Mouse (Mus musculus): ENCODE results near the gene Slc17a4. TPM values are rescaled to one million over a fixed set of nuclear protein-coding genes. Genes with fewer than 3 reads are reported as not detected.

Slc17a4 gene
- polyA plus RNA-seq, 1 experiment from 2014 or later: 0.13 TPM

- Histone ChIP-seq H3K4me1 (replicated peaks) (no peaks in the 10 kb centered on the region), H3K27ac (replicated peaks) (no peak overlapping the region), H3K4me2 (no peak overlapping the region), H3K9me3 (no peaks in the 10 kb centered on the region), H3K9ac (no peak overlapping the region), H3K4me3 (no peak overlapping the region), H3K36me3 (no peaks in the 10 kb centered on the region), H3K27me3 (no peaks in the 10 kb centered on the region)
- no peak for ATAC-seq (ENCODE audit: low read depth)
- 72% methylated on average over 3 of the region's 3 CpGs for WGBS
Measured at GRCm38 (mm10) chr13:23928637-23929036, 13.8 kb upstream of the Slc17a4 start.

GRCm38 (mm10) chr13:23925792-23926191, 11.0 kb upstream of the Slc17a4 start:
- Histone ChIP-seq H3K9ac (no peak overlapping the region), H3K36me3 (no peaks in the 10 kb centered on the region), H3K27ac (replicated peaks) (no peak overlapping the region), H3K9me3 (no peaks in the 10 kb centered on the region), H3K4me1 (replicated peaks) (no peaks in the 10 kb centered on the region), H3K27me3 (no peaks in the 10 kb centered on the region), H3K4me2 (no peak overlapping the region), H3K4me3 (no peak overlapping the region)
- no peak for ATAC-seq (ENCODE audit: low read depth)
- 55% methylated on average over 2 of the region's 2 CpGs for WGBS

GRCm38 (mm10) chr13:23917674-23918073, 2.9 kb upstream of the Slc17a4 start:
- no peak overlapping the region for H3K27ac ChIP-seq (replicated peaks)
- no peak overlapping the region for H3K4me2 ChIP-seq
- H3K4me3 ChIP-seq: no peak overlapping the region
- no peak overlapping the region for H3K9ac ChIP-seq
- ATAC-seq (ENCODE audit: low read depth): no peak
- no peaks in the 10 kb centered on the region for H3K9me3 ChIP-seq
- no peaks in the 10 kb centered on the region for H3K36me3 ChIP-seq
- WGBS: 77% methylated on average over 4 of the region's 4 CpGs
- H3K4me1 ChIP-seq (replicated peaks): no peaks in the 10 kb centered on the region
- no peaks in the 10 kb centered on the region for H3K27me3 ChIP-seq

- Histone ChIP-seq H3K27me3 (no peaks in the 10 kb centered on the region), H3K9me3 (no peaks in the 10 kb centered on the region), H3K4me1 (replicated peaks) (no peaks in the 10 kb centered on the region), H3K4me3 (no peak overlapping the region), H3K27ac (replicated peaks) (peak overlapping the region; percentile 23; the same call in 1 of the 2 replicates), H3K4me2 (no peak overlapping the region), H3K9ac (no peak overlapping the region), H3K36me3 (no peaks in the 10 kb centered on the region)
- WGBS: 72% methylated on average over 1 of the region's 1 CpGs
- no peak for ATAC-seq (ENCODE audit: low read depth)
Measured at GRCm38 (mm10) chr13:23916132-23916531, 1.3 kb upstream of the Slc17a4 start.

GRCm38 (mm10) chr13:23913791-23914306, 960 bp downstream of the Slc17a4 start:
- H3K9me3 ChIP-seq: no peaks in the 10 kb centered on the region
- no peaks in the 10 kb centered on the region for H3K27me3 ChIP-seq
- H3K9ac ChIP-seq: no peak overlapping the region
- no peak overlapping the region for H3K4me2 ChIP-seq
- ATAC-seq (ENCODE audit: low read depth): no peak
- WGBS: 44% methylated on average over 6 of the region's 6 CpGs
- no peaks in the 10 kb centered on the region for H3K4me1 ChIP-seq (replicated peaks)
- H3K27ac ChIP-seq (replicated peaks): no peak overlapping the region
- no peaks in the 10 kb centered on the region for H3K36me3 ChIP-seq
- H3K4me3 ChIP-seq: no peak overlapping the region

GRCm38 (mm10) chr13:23911335-23911734, 3.5 kb downstream of the Slc17a4 start:
- no peak overlapping the region for H3K4me3 ChIP-seq
- H3K9ac ChIP-seq: no peak overlapping the region
- H3K4me1 ChIP-seq (replicated peaks): no peaks in the 10 kb centered on the region
- H3K27me3 ChIP-seq: no peaks in the 10 kb centered on the region
- no peaks in the 10 kb centered on the region for H3K9me3 ChIP-seq
- no peak overlapping the region for H3K4me2 ChIP-seq
- 85% methylated on average over 5 of the region's 5 CpGs for WGBS
- no peak for ATAC-seq (ENCODE audit: low read depth)
- H3K27ac ChIP-seq (replicated peaks): no peak overlapping the region
- no peaks in the 10 kb centered on the region for H3K36me3 ChIP-seq

GRCm38 (mm10) chr13:23910121-23910520, 4.7 kb downstream of the Slc17a4 start:
- Histone ChIP-seq H3K27ac (replicated peaks) (no peak overlapping the region), H3K4me2 (no peak overlapping the region), H3K27me3 (no peaks in the 10 kb centered on the region), H3K36me3 (no peaks in the 10 kb centered on the region), H3K4me1 (replicated peaks) (no peaks in the 10 kb centered on the region), H3K9ac (no peak overlapping the region), H3K4me3 (no peak overlapping the region), H3K9me3 (no peaks in the 10 kb centered on the region)
- ATAC-seq (ENCODE audit: low read depth): no peak
- 81% methylated on average over 5 of the region's 5 CpGs for WGBS

- WGBS: 96% methylated on average over 5 of the region's 5 CpGs
- Histone ChIP-seq H3K9ac (no peak overlapping the region), H3K27ac (replicated peaks) (no peak overlapping the region), H3K4me2 (no peak overlapping the region), H3K4me1 (replicated peaks) (no peaks in the 10 kb centered on the region), H3K4me3 (no peak overlapping the region), H3K36me3 (no peaks in the 10 kb centered on the region), H3K9me3 (no peaks in the 10 kb centered on the region), H3K27me3 (no peaks in the 10 kb centered on the region)
- no peak for ATAC-seq (ENCODE audit: low read depth)
Measured at GRCm38 (mm10) chr13:23906906-23907305, 7.9 kb downstream of the Slc17a4 start.

GRCm38 (mm10) chr13:23898242-23898641, 16.6 kb downstream of the Slc17a4 start:
- 74% methylated on average over 6 of the region's 6 CpGs for WGBS
- Histone ChIP-seq H3K4me1 (replicated peaks) (peaks cover 1% of the 10 kb centered on the region; the same call in 1 of the 2 replicates), H3K4me2 (no peak overlapping the region), H3K9ac (no peak overlapping the region), H3K27me3 (no peaks in the 10 kb centered on the region), H3K36me3 (no peaks in the 10 kb centered on the region), H3K27ac (replicated peaks) (no peak overlapping the region), H3K9me3 (no peaks in the 10 kb centered on the region), H3K4me3 (no peak overlapping the region)
- ATAC-seq (ENCODE audit: low read depth): no peak

GRCm38 (mm10) chr13:23893269-23893593, 21.6 kb downstream of the Slc17a4 start:
- Histone ChIP-seq H3K9me3 (no peaks in the 10 kb centered on the region), H3K4me2 (no peak overlapping the region)

GRCm38 (mm10) chr13:23892592-23893268, 22.1 kb downstream of the Slc17a4 start:
- H3K9me3 ChIP-seq: no peaks in the 10 kb centered on the region
- H3K4me3 ChIP-seq: no peak overlapping the region
- H3K4me1 ChIP-seq (replicated peaks): peaks cover 8% of the 10 kb centered on the region; the same call in 1 of the 2 replicates
- no peak overlapping the region for H3K27ac ChIP-seq (replicated peaks)
- no peaks in the 10 kb centered on the region for H3K36me3 ChIP-seq
- H3K27me3 ChIP-seq: no peaks in the 10 kb centered on the region
- ATAC-seq (ENCODE audit: low read depth): no peak
- no peak overlapping the region for H3K4me2 ChIP-seq
- no peak overlapping the region for H3K9ac ChIP-seq
- 24% methylated on average over 9 of the region's 9 CpGs for WGBS

More at GRCm38 (mm10) chr13:23893269-23893593, 21.6 kb downstream of the Slc17a4 start:
- Histone ChIP-seq H3K9ac (no peak overlapping the region), H3K4me1 (replicated peaks) (peaks cover 8% of the 10 kb centered on the region; the same call in 1 of the 2 replicates), H3K27ac (replicated peaks) (no peak overlapping the region), H3K36me3 (no peaks in the 10 kb centered on the region), H3K27me3 (no peaks in the 10 kb centered on the region), H3K4me3 (no peak overlapping the region)
- ATAC-seq (ENCODE audit: low read depth): peak; percentile 56; the same call in 1 of the 2 replicates
- 14% methylated on average over 4 of the region's 4 CpGs for WGBS

- no peak for ATAC-seq (ENCODE audit: low read depth)
- Histone ChIP-seq H3K27ac (replicated peaks) (no peak overlapping the region), H3K4me1 (replicated peaks) (peaks cover 8% of the 10 kb centered on the region; the same call in 1 of the 2 replicates), H3K9me3 (no peaks in the 10 kb centered on the region), H3K27me3 (no peaks in the 10 kb centered on the region), H3K36me3 (no peaks in the 10 kb centered on the region), H3K4me3 (no peak overlapping the region), H3K4me2 (no peak overlapping the region), H3K9ac (no peak overlapping the region)
- 61% methylated on average over 6 of the region's 6 CpGs for WGBS
Measured at GRCm38 (mm10) chr13:23889011-23889605, 25.7 kb downstream of the Slc17a4 start.

All from neural tube, embryonic 13.5 days (tissue).